Mouse (Mus musculus) Muller cell, postnatal 12 days (primary cell): ENCODE results near the gene Gpalpp1.

Experiments used
- DNase-seq: peaks from one replicate; pipeline ENCODE4 v3.0.0-alpha.2; 2015; ENCODE audit errors: inconsistent ontology term

Gene Gpalpp1

GRCm38 (mm10) chr14:76115744-76116143, 5.2 kb upstream of the Gpalpp1 start:
- DNase-seq, result no peak

GRCm38 (mm10) chr14:76099543-76099942, 11.0 kb downstream of the Gpalpp1 start:
- DNase-seq, result peak; percentile 8

- no peak for DNase-seq
These were observed 12.7 kb downstream of the Gpalpp1 start for GRCm38 (mm10) chr14:76097815-76098214.

- no peak for DNase-seq
These were observed 13.3 kb downstream of the Gpalpp1 start for GRCm38 (mm10) chr14:76097244-76097643.

GRCm38 (mm10) chr14:76084188-76084587, 26.4 kb downstream of the Gpalpp1 start:
- DNase-seq, result no peak

GRCm38 (mm10) chr14:76082086-76082636, 28.4 kb downstream of the Gpalpp1 start:
- no peak for DNase-seq

GRCm38 (mm10) chr14:76081451-76081850, 29.1 kb downstream of the Gpalpp1 start:
- no peak for DNase-seq

GRCm38 (mm10) chr14:76077088-76077491, 33.5 kb downstream of the Gpalpp1 start:
- peak; percentile 53 for DNase-seq

GRCm38 (mm10) chr14:76076602-76077001, 34.0 kb downstream of the Gpalpp1 start:
- no peak for DNase-seq

- no peak for DNase-seq
These were observed 34.8 kb downstream of the Gpalpp1 start for GRCm38 (mm10) chr14:76075721-76076120.

GRCm38 (mm10) chr14:76074206-76074605, 36.4 kb downstream of the Gpalpp1 start:
- DNase-seq, result no peak

GRCm38 (mm10) chr14:76072626-76073025, 37.9 kb downstream of the Gpalpp1 start:
- DNase-seq, result no peak

- peak; percentile 75 for DNase-seq
These were observed 41.3 kb downstream of the Gpalpp1 start for GRCm38 (mm10) chr14:76069296-76069695.

GRCm38 (mm10) chr14:76068296-76068695, 42.3 kb downstream of the Gpalpp1 start:
- DNase-seq, result no peak

GRCm38 (mm10) chr14:76067237-76067636, 43.3 kb downstream of the Gpalpp1 start:
- DNase-seq, result no peak

GRCm38 (mm10) chr14:76059441-76059840, 51.1 kb downstream of the Gpalpp1 start:
- peak; percentile 42 for DNase-seq

- no peak for DNase-seq
These were observed 56.8 kb downstream of the Gpalpp1 start for GRCm38 (mm10) chr14:76053726-76054125.

- DNase-seq, result peak; percentile 33
These were observed 58.6 kb downstream of the Gpalpp1 start for GRCm38 (mm10) chr14:76051966-76052365.

- no peak for DNase-seq
These were observed 64.8 kb downstream of the Gpalpp1 start for GRCm38 (mm10) chr14:76045767-76046166.

GRCm38 (mm10) chr14:76044164-76044557, 66.4 kb downstream of the Gpalpp1 start:
- DNase-seq, result no peak

- peak; percentile 73 for DNase-seq
These were observed 67.1 kb downstream of the Gpalpp1 start for GRCm38 (mm10) chr14:76043251-76044163.
